Mouse (Mus musculus): ENCODE measurements around the gene Rnase10.
"Not testable (repeated sequence)": the region's sequence is repeated elsewhere in the genome, so short reads cannot be mapped to it uniquely, and the experiment has no call there.

Gene Rnase10

DNA sequence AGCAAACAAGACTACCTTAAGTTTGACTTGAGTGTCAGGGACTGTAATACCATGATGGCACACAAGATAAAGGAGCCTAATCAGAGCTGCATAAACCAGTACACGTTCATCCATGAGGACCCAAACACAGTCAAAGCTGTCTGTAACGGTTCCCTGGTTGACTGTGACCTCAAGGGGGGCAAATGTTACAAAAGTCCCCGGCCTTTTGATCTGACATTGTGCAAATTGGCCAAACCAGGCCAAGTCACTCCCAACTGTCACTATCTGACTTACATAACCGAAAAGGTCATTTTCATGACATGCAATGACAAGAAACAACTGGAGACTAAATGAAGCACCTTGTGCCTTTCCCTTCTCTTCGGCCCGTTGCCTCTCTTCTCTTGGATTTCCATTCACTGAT, 2.0 kb downstream of the Rnase10 start:
- peak; percentile 42 for DNase-seq (ENCODE audit: low spot score)

DNA sequence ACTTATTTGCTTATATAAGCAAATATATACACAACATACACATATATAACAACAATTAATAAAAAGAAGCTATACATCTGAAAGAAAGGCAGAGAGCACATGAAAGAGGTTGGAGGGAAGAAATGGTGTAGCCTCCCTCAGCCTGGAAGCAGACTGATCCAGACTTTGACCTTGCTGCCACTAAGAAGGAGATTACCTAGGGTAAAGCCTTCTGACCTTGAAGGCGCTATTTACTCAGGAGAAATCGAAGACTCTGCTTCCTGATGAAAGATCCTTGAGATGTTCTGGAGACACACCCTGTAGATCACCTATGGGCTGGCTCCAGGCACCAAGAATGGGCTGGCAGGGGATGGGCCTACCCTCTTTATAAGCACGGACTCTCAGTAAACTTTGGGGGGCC, 7.2 kb downstream of the Rnase10 start:
- DNase-seq (ENCODE audit: low spot score): not testable (repeated sequence)

DNA sequence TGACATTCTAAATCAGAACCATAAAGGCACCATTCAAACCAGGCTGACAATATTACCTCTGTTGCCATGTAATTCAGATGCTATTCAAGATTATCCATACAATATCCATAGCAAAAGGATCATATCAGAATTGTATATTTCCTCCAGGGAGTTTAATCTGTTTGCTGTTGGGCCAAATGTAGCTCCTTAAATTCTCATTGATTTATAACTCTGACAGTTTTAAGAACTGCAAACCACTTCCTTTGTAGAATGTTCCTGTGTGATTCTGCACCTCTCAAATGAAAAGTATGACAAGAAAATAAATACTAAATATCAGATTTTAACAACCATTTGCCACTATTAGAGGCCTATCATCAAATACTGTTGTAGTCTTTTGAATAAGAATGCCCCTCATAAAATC, 8.2 kb downstream of the Rnase10 start:
- no peak for DNase-seq (ENCODE audit: low spot score)

DNA sequence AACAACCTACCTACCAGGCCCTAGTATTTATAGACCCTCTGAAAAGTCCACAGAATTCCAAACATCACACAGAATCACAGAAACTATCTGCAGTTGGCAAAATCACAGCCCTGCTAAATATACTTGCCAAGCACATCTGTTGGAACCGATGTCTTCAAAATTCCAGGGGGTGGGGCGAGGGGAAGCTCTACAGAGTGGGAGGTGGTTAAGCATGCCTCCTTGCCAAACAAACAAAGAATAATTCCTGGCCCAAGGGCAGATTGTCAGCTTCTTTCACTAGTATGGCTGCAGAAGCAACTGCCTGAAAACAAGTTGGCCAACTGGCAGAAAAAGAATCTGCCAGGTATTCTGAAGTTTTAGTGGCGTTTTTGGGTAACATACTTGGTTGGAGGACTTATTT, 9.7 kb downstream of the Rnase10 start:
- DNase-seq (ENCODE audit: low spot score): peak; percentile 48

DNA sequence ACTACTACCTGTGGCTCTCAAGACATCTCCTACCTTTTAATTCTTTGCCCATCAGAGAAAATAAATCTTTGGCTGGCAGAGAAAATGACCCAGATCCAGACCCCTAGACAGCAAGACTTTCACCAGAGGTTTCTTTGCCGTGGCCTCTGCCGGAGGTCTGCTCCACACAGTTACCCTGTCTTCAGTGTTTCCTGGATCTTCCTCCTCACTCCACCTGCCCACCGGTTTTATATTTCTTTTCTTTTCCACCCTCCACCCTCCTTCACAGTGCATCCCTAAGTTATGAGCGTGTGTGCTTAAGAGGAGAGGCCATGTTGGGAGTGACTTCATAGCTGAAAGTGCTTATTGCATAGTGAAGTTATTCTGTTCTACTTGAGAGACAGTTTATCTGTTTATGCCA, 15.9 kb downstream of the Rnase10 start:
- no peak for DNase-seq (ENCODE audit: low spot score)

DNA sequence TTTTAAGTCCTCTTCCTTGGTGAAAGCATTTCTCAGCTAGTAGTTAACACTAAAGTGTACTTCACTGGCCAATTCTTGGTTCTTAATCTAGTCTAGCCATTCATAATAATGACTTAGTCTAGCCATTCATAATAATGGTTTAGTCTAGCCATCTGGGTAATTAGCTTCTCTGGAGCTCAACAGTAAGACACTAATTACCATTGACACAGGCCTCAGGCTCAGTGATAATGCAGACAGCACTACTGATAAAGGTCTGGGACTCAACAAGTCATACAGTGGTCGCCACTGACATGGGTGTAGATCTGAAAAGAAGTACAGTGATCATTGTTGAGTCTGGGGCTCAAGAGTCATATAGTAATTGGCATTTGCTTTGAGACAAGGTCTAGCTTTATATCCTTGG, 17.3 kb downstream of the Rnase10 start:
- no peak for DNase-seq (ENCODE audit: low spot score)

DNA sequence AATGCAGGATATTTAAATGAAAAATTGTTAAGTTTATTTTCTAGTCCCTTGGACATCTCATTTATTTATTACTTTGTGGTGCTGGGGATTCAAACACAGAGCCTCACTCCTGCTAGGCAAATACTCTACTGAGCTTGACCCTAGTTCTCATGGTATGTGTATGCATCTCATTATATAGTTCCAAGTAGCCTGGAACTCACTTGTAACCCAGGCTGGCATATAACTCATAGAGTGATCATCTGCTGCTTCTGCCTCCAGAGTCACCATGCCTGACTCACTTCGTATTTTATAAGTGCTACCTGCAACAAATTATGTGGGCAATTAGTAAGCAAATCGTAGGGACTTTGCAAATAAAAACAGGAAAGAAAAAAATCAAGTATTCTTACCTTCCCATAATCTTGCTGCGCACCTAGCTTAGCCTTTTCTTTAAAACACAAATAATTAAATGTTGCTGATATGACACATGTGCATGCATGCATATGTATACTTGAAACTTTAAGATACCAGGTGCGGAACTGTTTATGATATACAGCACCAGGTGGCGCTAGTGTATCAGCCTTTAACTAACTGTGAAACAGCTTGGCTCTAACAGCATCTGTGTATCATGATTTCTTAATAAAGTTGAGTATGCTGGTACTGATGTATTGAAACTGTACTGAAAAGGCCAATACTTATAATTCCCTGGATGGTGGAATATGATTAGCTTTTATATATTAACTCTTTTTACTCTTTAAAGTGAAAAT, 19.0 kb downstream of the Rnase10 start:
- peak; percentile 82 for DNase-seq (ENCODE audit: low spot score)

DNA sequence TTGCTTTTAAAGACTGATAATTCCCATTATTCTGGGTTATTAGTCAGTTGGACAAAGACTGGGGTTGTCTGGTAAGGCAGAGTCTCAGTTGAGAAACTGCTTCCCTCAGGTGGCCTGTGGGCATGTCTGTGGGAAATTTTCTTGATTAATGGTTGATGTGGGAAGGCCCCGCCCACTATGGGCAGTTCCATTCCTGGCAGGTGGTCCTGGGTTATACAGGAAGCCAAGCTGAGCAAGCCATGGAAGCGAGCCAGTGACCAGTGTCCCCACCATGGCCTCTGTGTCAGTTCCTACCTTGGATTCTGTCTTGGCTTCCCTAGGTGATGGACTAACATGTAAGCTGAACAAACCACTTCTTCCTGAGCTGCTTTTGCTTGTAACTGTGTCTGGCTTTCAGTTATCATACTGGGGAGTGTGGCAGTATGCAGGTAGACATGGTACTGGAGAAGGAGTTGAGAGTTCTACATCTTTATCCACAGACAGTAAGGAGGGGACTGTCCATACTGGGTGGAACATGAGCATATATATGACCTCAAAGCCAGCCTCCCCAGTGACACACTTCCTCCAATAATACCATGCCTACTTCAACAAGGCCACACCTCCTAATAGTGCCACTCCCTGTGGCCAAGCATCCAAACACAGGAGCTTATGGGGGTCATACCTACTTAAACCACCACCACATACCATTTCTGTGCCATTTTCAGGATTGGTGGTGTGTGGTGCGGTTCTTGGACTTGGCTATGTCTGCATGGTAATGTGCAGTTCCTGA, 20.0 kb downstream of the Rnase10 start:
- no peak for DNase-seq (ENCODE audit: low spot score)

DNA sequence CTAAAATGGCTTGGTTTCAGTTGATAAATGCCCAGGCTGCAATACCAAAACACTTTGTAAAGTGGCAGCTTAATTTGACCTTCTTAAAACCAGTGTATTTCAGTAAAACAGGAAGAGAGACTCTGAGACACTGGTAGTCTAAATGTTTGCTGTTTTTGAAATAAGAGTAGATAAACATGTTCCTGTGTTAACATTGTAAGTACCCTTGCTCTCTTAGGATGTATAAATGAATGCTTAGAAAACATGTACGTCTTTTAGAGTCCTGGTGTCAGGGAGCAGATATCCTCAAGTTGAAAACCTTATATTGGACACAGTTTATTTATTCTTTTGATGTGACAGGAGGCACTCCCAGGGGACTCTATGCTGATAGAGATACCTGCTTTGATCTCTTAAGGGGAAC, 27.7 kb downstream of the Rnase10 start:
- no peak for DNase-seq (ENCODE audit: low spot score)

DNA sequence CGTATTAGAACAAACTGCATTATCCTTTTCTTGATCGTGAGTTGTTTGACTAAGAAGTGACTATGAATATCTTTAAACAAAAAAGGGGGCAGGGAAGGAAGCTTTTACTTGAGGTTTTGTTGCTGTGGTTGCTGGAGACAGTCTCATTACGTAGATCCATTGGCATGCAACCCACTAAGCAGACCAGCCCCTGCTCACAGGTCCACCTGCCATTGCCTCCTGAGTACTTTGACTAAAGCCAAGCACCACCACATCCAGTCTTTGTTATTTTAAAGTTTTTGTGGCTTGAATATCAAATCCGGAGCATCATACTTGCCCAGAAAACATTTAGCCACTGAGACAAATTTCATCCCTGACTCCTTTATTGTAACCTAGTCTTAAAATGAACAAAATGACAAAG, 28.7 kb downstream of the Rnase10 start:
- DNase-seq (ENCODE audit: low spot score): no peak

DNA sequence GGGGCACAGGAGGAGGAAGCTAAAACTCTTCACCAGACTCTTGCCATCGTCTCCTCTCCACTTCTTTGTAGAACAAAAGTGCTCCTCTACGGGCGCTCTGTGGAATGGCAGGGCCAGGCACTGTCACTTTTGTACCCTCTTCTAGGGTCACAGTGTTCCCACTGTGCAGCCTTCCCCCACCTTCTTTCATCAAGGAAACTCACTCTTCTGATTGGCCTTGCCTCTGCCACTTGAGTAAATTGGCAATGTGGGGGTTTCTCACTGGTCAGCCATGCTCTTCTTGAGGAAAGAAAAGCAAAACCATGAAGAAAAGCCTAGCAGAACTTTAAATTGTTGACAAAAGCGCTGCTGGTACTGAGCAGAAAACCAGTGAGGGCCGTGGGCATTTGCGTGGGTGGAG, 34.2 kb downstream of the Rnase10 start, which contains the start of gene Rnase9:
Gene Rnase9, minus strand, starts transcription at position 101 of the 400 bp plus-strand sequence.
- no peak for DNase-seq (ENCODE audit: low spot score)

DNA sequence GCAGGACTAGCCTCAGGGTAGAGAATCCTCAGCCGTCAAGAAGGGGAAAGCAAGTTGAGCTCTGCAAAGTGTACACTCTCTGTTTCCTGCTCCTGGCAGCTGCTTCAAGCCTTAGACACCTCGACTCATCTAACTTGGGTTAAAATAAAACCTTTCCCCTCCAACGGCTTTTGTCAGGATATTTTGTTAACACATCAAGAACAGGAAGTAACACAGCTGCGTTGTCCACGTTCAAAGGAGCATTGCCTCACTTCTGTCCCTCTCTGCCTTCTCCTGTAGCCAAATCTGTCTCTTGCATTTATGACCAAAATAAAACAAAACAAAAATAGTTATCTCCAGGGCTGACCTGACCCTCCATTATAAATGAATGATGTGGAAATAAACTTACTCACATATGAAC, 40.3 kb downstream of the Rnase10 start:
- no peak for DNase-seq (ENCODE audit: low spot score)

DNA sequence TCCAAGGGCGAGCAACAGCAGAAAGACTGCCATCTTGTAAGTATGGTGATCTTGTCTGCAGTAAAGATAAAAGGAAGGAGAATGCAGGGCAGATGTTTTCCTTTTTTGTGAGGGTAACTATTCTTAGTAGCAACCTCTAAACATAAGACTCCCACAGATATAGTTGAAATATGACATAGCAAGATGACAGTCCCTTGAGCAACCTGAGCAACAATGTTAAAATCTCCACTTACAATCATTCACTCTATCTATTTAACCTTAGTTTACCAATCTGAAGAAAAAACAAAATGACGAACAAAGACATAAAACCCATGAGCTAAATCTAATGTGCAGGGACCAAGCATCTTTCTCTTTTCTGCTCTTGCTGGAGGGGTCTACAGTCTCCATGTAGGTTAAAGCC, 42.5 kb downstream of the Rnase10 start, which contains the start of gene Rnase11:
Gene Rnase11, minus strand, starts transcription at position 101 of the 400 bp plus-strand sequence.
- no peak for DNase-seq (ENCODE audit: low spot score)

DNA sequence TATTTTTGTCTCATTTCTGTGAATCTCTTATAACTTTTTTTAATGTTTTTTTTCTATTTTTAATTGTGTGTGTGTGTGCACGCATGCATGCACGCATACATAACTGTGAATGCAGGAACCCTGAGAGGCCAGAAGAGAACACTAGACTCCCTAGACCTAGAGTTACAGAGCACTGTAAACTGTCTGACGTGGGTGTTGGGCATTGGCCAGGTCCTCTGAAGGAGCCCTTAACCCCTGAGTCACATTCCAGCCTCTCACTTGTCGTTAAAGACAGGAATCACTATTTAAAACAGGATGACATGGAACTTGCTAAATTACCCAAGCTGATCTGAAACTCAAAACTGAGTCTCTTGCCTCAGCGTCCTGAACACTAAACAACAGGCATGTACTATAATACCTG, 44.4 kb downstream of the Rnase10 start:
- no peak for DNase-seq (ENCODE audit: low spot score)

DNA sequence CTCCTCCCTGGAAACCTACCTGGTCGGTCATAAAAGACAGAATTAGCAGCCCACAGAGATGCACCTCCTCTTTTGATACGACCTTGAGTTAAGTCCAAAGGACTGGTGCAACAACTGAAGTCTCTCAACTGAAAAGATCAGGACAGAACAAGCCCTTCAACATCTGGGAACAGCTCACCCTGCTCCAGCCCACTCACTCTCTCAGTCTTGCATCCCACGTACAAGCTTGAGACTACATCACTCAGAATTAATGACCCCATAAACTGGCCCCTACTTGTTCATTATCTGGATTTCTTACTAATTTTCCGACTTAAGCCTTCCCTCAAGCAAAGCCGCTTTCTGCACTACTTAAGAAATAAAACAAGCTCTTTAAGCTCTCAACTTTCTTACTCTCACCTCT, 45.6 kb downstream of the Rnase10 start:
- no peak for DNase-seq (ENCODE audit: low spot score)

DNA sequence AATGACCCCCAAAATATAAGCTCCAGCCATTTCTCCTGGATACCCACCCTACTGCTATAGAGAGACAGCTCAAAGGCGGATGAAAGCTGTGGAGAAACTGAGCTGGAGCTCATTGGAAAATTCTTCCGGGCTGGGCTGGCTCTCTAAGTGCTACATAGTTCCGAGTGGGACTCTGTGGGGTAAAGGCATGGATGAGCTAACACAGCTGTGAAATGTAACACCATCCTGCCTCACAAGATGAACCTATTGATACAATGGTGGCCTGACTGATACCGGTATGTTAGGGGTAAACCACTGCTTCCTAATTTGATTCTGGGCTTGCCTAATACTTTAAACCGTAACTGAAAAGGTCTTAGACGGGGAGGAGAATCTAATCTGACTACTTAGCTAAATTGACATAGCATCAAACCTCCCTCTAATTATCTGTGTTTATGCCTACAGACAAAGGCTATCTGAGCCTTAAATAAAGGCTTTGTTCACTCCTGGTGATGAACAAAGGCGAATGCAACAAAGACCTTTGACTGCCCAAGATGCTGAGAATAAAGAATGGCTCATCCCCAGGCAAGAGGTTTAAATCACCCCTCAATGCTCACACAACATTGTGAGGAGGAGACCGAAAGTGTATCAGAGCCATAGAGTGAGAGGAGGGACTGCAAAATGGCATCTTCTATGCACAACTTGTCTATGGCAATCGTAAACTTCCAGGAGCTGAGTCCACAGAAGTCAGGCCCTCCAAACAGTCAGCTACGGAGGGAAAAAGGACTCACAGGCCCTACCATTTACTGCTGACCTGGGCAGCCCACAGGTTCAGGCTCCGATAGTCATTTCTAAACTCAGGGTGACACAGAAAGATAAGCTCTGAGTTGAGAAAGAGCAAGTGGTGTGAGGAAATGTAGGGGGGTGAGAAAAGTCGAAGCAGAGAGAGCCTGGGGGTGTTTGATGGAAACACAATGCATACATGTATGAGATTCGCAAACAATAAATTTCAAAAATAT, 47.0 kb downstream of the Rnase10 start:
- DNase-seq (ENCODE audit: low spot score): no peak

DNA sequence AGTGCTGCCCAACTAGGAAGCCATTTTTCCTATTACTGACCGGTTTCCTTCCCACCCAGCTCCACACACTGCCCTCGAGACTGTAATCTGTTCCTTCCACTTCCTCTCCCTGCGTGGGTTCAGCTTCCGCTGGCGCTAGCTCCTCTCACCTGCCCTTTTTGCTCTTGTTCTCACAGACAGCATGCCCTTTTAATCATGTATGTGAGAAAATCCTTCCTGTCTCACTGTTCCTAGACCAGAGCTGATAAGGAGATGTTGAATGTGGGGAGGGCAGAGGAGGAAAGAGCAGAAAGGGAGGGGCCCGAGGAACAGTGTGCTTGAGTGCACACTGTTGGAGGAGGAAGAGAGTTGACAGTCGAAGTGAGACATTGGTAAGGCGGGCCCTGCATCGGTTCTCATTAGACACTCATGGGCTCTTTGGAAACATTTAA, 49.9 kb downstream of the Rnase10 start, which contains the start of gene Rnase12:
Gene Rnase12, minus strand, starts transcription at position 261 of the 431 bp plus-strand sequence.
- DNase-seq (ENCODE audit: low spot score): no peak
